Mouse (Mus musculus) midbrain, embryonic 13.5 days (tissue): ENCODE results near the gene Sptssb. TPM values are rescaled to one million over a fixed set of nuclear protein-coding genes. Genes with fewer than 3 reads are reported as not detected.

ENCODE experiments used
- ATAC-seq: fragments of 200-750 bp; cut with Nextera tagmentation; 2 replicates; pipeline ENCODE4 v1.8.0; 2017; ENCODE audit warnings: mild to moderate bottlenecking, moderate TSS enrichment, moderate library complexity
- H3K27ac ChIP-seq: fragments of 300-500 bp; sonication (generic); 2 replicates; pipeline ENCODE4 v1.5.1; 2015; ENCODE audit warnings: inconsistent platforms, mild to moderate bottlenecking, moderate library complexity
- H3K27me3 ChIP-seq: fragments of 300-500 bp; sonication (generic); 2 replicates; pipeline ENCODE4 v1.6.1; 2015; ENCODE audit warnings: mild to moderate bottlenecking, inconsistent platforms
- H3K36me3 ChIP-seq: fragments of 300-500 bp; sonication (generic); 2 replicates; pipeline ENCODE4 v1.6.1; 2015; ENCODE audit warnings: mild to moderate bottlenecking, inconsistent platforms
- H3K4me1 ChIP-seq: fragments of 300-500 bp; sonication (generic); replicated peaks from 2 replicates; pipeline ENCODE4 v1.6.1; 2015; ENCODE audit warnings: inconsistent platforms
- H3K4me2 ChIP-seq: fragments of 300-500 bp; sonication (generic); replicated peaks from 2 replicates; pipeline ENCODE4 v1.6.1; 2015; ENCODE audit warnings: moderate library complexity, mild to moderate bottlenecking, inconsistent platforms
- H3K4me3 ChIP-seq: fragments of 300-500 bp; sonication (generic); replicated peaks from 2 replicates; pipeline ENCODE4 v1.5.1; 2015; ENCODE audit warnings: mild to moderate bottlenecking, inconsistent platforms
- H3K9ac ChIP-seq: fragments of 300-500 bp; sonication (generic); replicated peaks from 2 replicates; pipeline ENCODE4 v1.6.1; 2015; ENCODE audit warnings: mild to moderate bottlenecking, inconsistent platforms
- H3K9me3 ChIP-seq: fragments of 300-500 bp; sonication (generic); 2 replicates; pipeline ENCODE4 v1.6.1; 2016; ENCODE audit warnings: mild to moderate bottlenecking, inconsistent platforms
- WGBS: fragments of 180-500 bp; shearing (Covaris S2); methylation state at CpG from one replicate; pipeline ENCODE4 v1.1.7; 2015; 5-methylcytosine and 5-hydroxymethylcytosine counted together
- polyA plus RNA-seq: library from polyadenylated mRNA; unstranded; fragments of >200 nt; fragmentation: Nextera tagmentation; extraction: Ambion mirVana; gene quantifications from 2 replicates; pipeline ENCODE4 v1.2.1, GENCODE M21; 2015

Sptssb gene
- polyA plus RNA-seq, 1 experiment from 2014 or later, result 0.19 TPM

GRCm38 (mm10) chr3:69819851-69820200 is 39.9 kb downstream of the Sptssb start:
- no peaks in the 10 kb centered on the region for H3K36me3 ChIP-seq
- 51% methylated on average over 3 of the region's 3 CpGs for WGBS
- no peak overlapping the region for H3K27ac ChIP-seq
- no peaks in the 10 kb centered on the region for H3K4me1 ChIP-seq
- no peaks in the 10 kb centered on the region for H3K9me3 ChIP-seq
- H3K27me3 ChIP-seq, result no peaks in the 10 kb centered on the region
- ATAC-seq, result no peak
- H3K9ac ChIP-seq, result no peak overlapping the region
- H3K4me3 ChIP-seq, result no peak overlapping the region
- no peak overlapping the region for H3K4me2 ChIP-seq

GRCm38 (mm10) chr3:69819146-69819850 is 40.4 kb downstream of the Sptssb start:
- 76% methylated on average over 7 of the region's 7 CpGs for WGBS
- no peaks in the 10 kb centered on the region for H3K9me3 ChIP-seq

GRCm38 (mm10) chr3:69818466-69818865 is 41.3 kb downstream of the Sptssb start:
- Histone ChIP-seq H3K27me3 (no peaks in the 10 kb centered on the region), H3K9ac (no peak overlapping the region), H3K36me3 (no peaks in the 10 kb centered on the region), H3K4me3 (no peak overlapping the region), H3K9me3 (no peaks in the 10 kb centered on the region), H3K4me1 (no peaks in the 10 kb centered on the region), H3K27ac (no peak overlapping the region), H3K4me2 (no peak overlapping the region)
- WGBS, result 73% methylated on average over 5 of the region's 5 CpGs
- ATAC-seq, result no peak

More at GRCm38 (mm10) chr3:69819146-69819850, 40.4 kb downstream of the Sptssb start:
- Histone ChIP-seq H3K4me3 (no peak overlapping the region), H3K9ac (no peak overlapping the region), H3K27ac (no peak overlapping the region), H3K27me3 (no peaks in the 10 kb centered on the region), H3K36me3 (no peaks in the 10 kb centered on the region), H3K4me1 (no peaks in the 10 kb centered on the region), H3K4me2 (no peak overlapping the region)
- ATAC-seq, result no peak

- no peaks in the 10 kb centered on the region for H3K9me3 ChIP-seq
- H3K27me3 ChIP-seq, result no peaks in the 10 kb centered on the region
- 88% methylated on average over 2 of the region's 2 CpGs for WGBS
- H3K4me3 ChIP-seq, result no peak overlapping the region
- no peak overlapping the region for H3K27ac ChIP-seq
- no peak overlapping the region for H3K9ac ChIP-seq
- no peaks in the 10 kb centered on the region for H3K36me3 ChIP-seq
- no peaks in the 10 kb centered on the region for H3K4me1 ChIP-seq
- no peak overlapping the region for H3K4me2 ChIP-seq
- ATAC-seq, result no peak
Measured at GRCm38 (mm10) chr3:69816547-69816946, 43.2 kb downstream of the Sptssb start.

GRCm38 (mm10) chr3:69813005-69813695 is 46.6 kb downstream of the Sptssb start:
- Histone ChIP-seq H3K27ac (no peak overlapping the region), H3K36me3 (no peaks in the 10 kb centered on the region), H3K4me1 (no peaks in the 10 kb centered on the region), H3K4me3 (no peak overlapping the region), H3K4me2 (no peak overlapping the region), H3K9me3 (no peaks in the 10 kb centered on the region), H3K27me3 (no peaks in the 10 kb centered on the region), H3K9ac (no peak overlapping the region)
- no peak for ATAC-seq
- 88% methylated on average over 11 of the region's 11 CpGs for WGBS

GRCm38 (mm10) chr3:69812442-69812841 is 47.3 kb downstream of the Sptssb start:
- 90% methylated on average over 2 of the region's 2 CpGs for WGBS
- Histone ChIP-seq H3K4me3 (no peak overlapping the region), H3K27ac (no peak overlapping the region), H3K27me3 (no peaks in the 10 kb centered on the region), H3K4me1 (no peaks in the 10 kb centered on the region), H3K4me2 (no peak overlapping the region), H3K9me3 (no peaks in the 10 kb centered on the region), H3K9ac (no peak overlapping the region), H3K36me3 (no peaks in the 10 kb centered on the region)
- ATAC-seq, result no peak

- H3K9me3 ChIP-seq, result no peaks in the 10 kb centered on the region
- ATAC-seq, result no peak
- WGBS, result 89% methylated on average over 7 of the region's 7 CpGs
Measured at GRCm38 (mm10) chr3:69808479-69808878, 51.3 kb downstream of the Sptssb start.

GRCm38 (mm10) chr3:69803137-69803536 is 56.6 kb downstream of the Sptssb start:
- no peaks in the 10 kb centered on the region for H3K9me3 ChIP-seq
- 94% methylated on average over 1 of the region's 1 CpGs for WGBS
- H3K36me3 ChIP-seq, result no peaks in the 10 kb centered on the region
- H3K27me3 ChIP-seq, result no peaks in the 10 kb centered on the region
- no peaks in the 10 kb centered on the region for H3K4me1 ChIP-seq
- H3K4me3 ChIP-seq, result no peak overlapping the region
- no peak overlapping the region for H3K4me2 ChIP-seq
- ATAC-seq, result no peak
- H3K9ac ChIP-seq, result no peak overlapping the region
- H3K27ac ChIP-seq, result no peak overlapping the region

More at GRCm38 (mm10) chr3:69808479-69808878, 51.3 kb downstream of the Sptssb start:
- Histone ChIP-seq H3K9ac (no peak overlapping the region), H3K4me1 (no peaks in the 10 kb centered on the region), H3K4me2 (no peak overlapping the region), H3K27ac (no peak overlapping the region), H3K4me3 (no peak overlapping the region), H3K36me3 (no peaks in the 10 kb centered on the region), H3K27me3 (no peaks in the 10 kb centered on the region)

- Histone ChIP-seq H3K4me2 (no peak overlapping the region), H3K27ac (no peak overlapping the region), H3K9me3 (no peaks in the 10 kb centered on the region), H3K4me1 (no peaks in the 10 kb centered on the region), H3K36me3 (no peaks in the 10 kb centered on the region), H3K4me3 (no peak overlapping the region), H3K9ac (no peak overlapping the region), H3K27me3 (no peaks in the 10 kb centered on the region)
- ATAC-seq, result no peak
- 73% methylated on average over 7 of the region's 7 CpGs for WGBS
Measured at GRCm38 (mm10) chr3:69800829-69801384, 58.8 kb downstream of the Sptssb start.

- Histone ChIP-seq H3K4me3 (no peak overlapping the region), H3K27me3 (no peaks in the 10 kb centered on the region), H3K36me3 (no peaks in the 10 kb centered on the region), H3K9ac (no peak overlapping the region), H3K4me1 (no peaks in the 10 kb centered on the region), H3K9me3 (no peaks in the 10 kb centered on the region), H3K4me2 (no peak overlapping the region), H3K27ac (no peak overlapping the region)
- no peak for ATAC-seq
- WGBS, result 77% methylated on average over 1 of the region's 1 CpGs
Measured at GRCm38 (mm10) chr3:69799096-69799495, 60.6 kb downstream of the Sptssb start.

GRCm38 (mm10) chr3:69797969-69798368 is 61.8 kb downstream of the Sptssb start:
- no peak overlapping the region for H3K27ac ChIP-seq
- H3K27me3 ChIP-seq, result no peaks in the 10 kb centered on the region
- H3K4me2 ChIP-seq, result no peak overlapping the region
- H3K4me1 ChIP-seq, result no peaks in the 10 kb centered on the region
- WGBS, result 88% methylated on average over 2 of the region's 2 CpGs
- H3K9ac ChIP-seq, result no peak overlapping the region
- H3K4me3 ChIP-seq, result no peak overlapping the region
- no peaks in the 10 kb centered on the region for H3K9me3 ChIP-seq
- no peak for ATAC-seq
- no peaks in the 10 kb centered on the region for H3K36me3 ChIP-seq

- Histone ChIP-seq H3K36me3 (no peaks in the 10 kb centered on the region), H3K4me2 (no peak overlapping the region), H3K27ac (no peak overlapping the region), H3K4me1 (no peaks in the 10 kb centered on the region), H3K4me3 (no peak overlapping the region), H3K9ac (no peak overlapping the region), H3K27me3 (no peaks in the 10 kb centered on the region), H3K9me3 (no peaks in the 10 kb centered on the region)
- ATAC-seq, result no peak
- WGBS, result 86% methylated on average over 4 of the region's 4 CpGs
Measured at GRCm38 (mm10) chr3:69797533-69797932, 62.2 kb downstream of the Sptssb start.
